Mouse (Mus musculus) ovary, postnatal 36 days (tissue): ENCODE measurements at regions not wholly inside any gene's neighbourhood (a gene's known extent, or its start where the extent isn't known, plus 50 kb on each side); places are given as distances from the start of the nearest gene placed in this dataset.
A peak's percentile ranks its signal among the peaks of the same experiment; 100 is the strongest.

Experiments used
- DNase-seq: peaks from one replicate; pipeline ENCODE4 v3.0.0; 2022; ENCODE audit warnings: low spot score, mixed read lengths

DNA sequence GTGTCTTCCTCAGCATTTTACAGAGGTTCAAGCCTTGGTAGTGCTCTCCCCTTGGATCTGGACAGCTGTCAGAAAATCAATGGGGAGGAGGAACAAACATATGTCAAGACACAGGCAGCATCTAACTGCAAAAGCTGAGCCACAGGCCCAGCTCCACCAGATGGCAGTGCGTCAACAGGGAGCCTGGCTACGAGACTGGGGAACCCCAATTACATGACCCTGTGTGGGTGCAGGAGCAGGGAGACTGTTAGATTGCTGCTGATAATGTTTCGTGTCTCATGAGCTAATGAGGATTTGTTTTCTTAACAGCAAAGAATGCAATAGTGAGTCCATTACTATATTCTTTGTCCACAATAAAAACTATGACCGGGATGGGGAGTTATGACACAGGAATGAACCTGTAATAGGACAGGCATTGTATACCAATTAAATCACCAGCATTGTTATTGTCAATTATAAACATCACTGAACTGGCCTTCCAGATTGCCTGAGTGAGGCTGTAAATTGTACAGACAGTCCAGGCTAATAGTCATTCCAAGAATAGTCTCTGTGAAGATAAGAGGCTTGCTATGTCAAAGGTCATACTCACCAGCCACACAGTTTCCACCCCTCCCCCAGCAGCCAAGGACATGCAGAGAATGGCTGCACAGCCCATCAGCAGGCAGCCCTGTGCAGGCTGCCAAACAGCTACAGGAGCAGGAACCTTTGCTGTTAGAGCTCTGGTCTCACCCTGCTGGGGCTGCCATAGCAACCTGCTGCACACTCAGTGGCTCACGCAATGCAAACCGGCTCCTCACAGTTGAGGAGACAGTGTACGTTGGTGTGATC, 58.8 kb upstream of the Barx2 start:
- peak; percentile 74 for DNase-seq

DNA sequence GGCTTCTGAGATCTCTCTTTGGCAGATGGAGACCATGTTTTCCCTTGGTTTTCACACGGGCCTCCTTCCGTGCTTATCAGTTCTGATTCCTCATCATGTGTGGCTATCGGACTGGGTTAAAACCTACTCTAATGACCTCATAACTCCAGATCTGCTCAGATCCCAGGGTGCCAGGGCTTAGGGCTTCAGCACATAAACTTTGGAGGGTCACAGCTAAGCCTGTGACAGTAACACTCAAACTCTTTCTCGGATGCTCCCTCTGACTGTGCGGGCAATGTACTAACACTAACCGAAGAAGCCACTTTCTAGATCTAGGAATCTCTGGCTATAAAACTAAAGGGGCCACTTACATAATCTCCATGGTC, 59.3 kb upstream of the Barx2 start:
- DNase-seq: no peak

DNA sequence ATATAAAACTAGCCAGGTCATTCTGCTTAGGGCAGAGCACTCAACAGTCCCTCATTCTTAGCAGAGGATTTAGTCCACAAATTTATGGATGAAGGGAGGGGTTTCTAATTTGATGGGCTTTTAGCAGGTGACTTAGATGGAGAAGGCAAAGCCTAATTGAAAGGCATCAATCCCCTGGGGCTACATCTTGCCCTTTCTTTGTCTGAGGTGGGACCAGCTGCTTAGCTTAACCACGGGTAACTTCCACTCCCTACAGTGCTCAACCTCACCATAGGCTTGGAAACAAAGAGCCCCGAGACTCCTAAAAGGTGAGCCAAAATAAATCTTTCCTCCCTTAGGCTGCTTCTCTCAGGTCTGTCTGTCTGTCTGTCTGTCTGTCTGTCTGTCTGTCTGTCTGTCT, 62.9 kb upstream of the Barx2 start:
- DNase-seq: no peak

DNA sequence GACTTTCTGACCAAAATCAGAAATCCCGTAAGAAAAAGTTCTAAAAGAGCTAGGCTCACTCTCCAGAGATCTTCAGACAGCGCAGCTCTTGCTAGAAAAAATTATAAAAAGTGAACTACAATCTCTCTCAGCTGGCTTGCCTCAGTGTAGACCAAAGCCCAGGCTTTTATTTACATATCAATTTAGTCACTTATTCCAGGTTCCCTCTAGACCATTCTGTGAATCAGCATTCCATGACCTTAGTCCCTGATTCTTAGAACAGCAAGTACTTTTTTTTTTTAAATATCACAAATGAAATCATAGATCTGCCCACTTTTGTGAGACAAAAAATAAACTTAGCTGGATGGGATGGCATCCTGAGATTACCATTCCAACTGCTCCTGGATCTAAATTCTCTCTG, 64.8 kb upstream of the Barx2 start:
- no peak for DNase-seq

DNA sequence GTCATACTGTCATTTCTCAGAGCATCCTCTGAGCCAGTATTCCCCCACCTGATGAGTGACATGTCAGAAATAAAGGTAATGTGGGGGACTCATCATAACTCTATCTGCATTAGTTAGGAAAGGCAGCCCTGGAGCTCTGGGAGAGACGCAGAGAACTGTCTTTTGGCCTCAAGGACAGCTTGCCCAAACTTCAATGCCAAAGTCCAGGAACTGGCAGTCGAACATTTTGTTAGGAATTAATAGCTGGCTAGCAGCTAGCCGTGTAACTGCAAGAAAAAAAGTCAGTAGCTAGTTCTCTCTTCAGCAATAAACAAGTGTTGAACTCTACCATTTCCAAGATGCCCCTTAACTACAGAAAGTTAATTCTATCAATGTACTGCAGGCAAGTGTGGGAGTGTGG, 65.9 kb upstream of the Barx2 start:
- DNase-seq: no peak

DNA sequence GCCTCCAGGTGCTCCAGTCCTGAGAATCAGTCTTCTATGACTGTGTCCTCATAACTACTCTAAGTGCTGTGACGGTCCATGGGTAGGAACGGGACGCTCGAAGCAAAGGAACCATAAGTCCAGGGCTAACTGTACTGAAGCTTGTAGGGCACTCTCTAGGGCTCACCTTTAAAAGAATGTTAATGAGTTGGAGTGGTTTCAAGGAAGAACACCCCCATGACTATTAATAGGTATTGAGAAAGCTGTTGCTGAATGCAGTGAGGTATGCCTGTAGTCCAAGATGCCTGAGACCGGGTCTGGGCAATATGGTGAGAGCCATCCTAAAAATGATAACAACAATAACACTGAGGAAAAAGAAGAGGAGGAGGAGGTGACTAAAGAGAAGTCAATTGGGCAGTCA, 67.2 kb upstream of the Barx2 start:
- no peak for DNase-seq

DNA sequence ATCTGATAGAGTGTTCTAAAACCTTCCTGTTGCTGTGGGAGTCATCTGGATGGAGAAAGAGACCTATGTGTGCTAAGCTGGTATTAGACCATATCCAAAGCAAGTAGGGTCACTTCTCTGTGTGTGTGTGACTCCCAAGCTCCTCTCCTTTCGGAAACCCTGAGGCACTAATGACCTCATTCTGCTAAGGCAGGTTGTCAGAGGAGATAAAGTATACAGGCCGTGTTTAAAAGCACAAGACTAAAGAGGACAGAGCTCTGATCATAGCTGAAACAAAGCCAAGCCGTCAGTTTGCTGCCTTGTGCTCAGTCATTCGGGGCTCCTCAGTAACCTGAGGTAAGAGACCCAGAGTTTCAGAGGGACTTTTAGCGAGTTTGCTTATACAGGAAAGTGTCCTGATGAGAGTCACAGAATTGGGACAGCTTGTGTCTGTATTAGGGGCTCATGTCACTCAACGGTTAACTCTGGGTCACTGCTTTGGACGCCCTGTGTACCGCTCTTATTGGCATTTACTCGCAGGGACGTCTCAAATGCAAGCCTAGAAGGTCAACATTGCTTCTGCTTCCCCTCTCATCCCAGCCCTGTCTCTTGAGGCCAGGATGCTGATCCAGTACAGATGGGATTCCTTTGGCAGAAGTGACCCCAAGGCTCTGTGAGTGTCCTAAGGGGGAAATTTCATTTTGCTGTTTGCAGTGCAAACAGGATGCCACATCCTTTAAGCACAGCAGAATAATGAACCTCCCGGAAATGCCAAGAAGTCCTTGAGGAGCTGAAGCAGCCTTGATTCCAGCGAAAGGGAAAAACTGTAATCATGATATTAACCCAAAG, 70.7 kb upstream of the Barx2 start:
- DNase-seq: no peak

DNA sequence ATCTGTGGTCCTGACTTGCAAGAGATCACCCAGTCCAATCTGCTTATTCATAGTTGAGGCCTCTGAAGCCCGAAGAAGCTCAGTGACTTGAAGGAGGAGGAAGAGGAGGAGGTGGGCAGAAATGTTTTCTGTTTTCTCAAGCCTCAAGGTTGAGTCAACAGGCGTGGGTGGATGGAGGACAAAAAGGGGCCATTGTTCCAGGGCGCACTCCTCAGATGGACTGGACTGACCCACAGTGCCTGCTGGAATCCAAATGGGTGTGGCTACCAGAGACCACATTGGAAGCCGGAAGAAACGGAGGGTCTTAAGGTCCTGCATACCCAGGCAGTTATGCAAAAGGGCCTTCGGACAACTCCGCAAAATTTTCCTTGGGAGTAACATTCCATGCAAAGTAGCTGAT, 75.6 kb upstream of the Barx2 start:
- peak; percentile 39 for DNase-seq

DNA sequence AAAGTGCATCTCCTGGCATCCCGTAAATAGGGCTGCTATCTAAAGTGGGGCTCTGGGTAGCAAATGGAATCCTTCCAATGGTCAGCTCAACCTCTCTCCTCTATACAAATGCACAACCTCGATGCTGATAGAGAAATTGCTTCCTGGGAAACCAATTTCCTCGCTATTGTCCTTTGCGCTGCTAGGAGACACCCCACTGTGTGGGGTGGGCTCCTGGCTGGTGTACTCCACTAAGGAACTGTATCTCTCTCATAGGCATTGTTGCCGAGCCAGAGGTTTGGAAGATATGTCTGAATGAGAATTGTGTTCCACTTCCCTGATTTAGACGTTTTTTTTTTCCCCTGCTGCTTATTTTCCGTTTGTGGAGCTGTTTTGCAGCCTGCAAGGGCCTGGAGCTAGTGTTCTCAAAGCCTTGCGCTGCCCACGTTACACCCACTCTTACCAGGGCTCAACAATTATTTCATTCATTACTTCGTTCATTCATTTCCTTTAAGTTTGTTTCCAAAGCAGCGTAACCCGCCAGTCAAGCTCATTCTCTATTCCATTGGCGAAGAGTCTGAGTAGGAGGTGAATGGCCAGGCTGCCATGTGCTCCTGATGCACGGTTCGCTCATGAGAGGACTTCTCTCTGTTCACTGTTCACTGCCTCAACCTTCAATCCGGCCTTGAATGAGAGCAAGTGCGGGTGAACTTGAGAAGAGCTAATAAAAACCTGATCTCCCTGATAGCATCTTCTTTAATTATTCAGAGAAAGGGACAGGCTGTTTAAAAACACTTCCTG, 76.5 kb upstream of the Barx2 start:
- DNase-seq: no peak

DNA sequence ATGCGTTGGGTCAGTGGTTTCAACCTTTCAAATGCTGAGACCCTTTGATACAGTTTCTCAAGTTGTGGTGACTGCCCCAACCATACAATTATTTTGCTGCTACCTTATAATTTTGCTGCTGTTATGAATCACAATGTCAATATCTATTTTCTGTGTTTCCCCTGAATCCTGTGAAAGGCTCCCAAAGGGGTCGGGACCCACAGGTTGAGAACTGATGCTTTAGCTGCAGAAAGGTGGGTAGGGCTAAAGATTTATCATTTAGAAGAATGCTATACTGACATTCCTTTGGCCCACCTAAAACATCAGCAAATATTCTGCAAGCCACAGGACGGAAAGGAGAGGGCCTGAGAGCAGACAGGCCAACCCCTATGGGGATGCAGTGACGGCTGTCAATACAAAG, 77.2 kb upstream of the Barx2 start:
- no peak for DNase-seq

DNA sequence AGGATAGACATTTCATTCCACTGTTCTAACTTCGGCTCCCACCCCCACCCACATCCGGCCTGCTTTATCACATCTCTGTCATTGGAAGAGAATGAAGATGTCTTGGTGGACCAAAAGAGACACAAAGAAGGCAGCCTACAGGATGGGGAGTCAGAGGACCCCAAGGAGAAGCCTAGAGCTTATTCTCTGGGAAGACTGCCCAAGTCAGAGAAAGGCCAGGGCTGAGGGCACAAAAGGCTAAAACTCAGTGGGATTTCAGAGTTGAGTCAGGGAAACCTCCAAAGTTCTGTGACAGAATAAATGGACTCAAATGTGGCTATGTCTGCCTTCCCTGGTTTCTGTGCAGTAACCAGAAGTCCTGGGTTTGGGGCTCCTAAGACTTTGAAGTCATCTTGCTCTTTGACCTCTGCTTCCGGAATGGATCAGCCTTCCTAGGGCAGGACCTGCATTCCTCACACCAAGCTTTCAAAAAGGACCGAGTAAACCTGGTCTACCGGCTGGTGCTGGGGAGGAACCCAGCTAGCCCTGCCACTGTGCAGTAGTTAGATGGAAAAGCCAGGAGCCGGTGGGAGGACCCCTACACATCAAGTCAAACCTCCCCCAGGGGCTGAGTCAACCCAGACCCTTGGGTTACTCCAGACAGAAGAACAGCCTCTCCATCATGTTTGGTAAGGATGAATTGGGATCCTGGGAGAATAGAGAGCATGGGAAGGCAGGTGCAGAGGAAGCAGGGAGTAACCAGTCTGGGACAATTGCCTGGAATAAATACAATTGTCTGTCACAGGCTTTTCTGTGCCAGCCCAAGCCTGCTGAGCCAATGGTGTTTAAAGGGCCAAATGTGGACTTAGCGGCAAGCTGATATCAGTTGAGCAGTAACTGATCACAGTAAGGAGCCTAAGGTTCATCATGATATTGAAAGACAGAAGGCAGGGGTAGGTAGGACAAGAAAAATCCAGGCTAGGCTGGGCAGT, 80.7 kb upstream of the Barx2 start:
- no peak for DNase-seq

DNA sequence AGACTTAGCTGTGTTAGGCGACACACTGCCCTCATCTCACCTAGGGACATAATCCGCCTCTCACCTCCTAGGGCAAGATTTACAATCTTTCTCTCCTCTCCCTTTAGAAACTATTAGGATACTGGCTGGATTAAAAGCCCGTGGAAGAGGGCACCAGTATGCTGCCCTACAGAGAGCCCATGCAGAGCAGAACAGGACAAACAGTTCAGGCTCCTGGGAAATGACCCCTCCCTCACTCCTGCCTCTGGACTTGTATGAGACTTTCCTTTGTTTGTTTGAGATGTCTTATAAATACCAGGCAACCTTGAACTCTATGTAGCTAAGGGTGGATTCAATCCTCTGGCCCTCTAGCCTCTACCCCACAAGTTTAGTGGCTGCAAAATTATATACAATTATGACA, 81.8 kb upstream of the Barx2 start:
- DNase-seq: no peak

DNA sequence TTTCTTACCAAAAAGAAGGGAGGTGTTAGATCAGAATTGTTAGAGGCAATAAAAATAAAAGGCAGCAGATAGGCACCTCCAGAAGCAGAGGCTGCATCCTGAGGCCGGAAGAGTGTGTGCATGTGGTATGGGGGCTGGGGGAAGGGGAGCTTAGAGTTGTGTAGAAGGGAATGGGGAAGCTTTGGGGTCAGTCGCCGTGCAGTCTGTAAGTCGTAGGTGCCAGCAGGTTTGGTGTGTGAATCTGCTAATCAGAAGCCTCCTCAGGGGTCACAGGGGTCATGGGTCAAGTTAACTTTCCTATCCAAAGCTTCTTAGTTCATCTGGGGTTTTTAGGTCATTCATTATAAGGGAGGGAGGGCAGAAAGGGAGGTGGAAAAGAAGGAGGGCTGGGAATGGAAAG, 82.4 kb upstream of the Barx2 start:
- no peak for DNase-seq

DNA sequence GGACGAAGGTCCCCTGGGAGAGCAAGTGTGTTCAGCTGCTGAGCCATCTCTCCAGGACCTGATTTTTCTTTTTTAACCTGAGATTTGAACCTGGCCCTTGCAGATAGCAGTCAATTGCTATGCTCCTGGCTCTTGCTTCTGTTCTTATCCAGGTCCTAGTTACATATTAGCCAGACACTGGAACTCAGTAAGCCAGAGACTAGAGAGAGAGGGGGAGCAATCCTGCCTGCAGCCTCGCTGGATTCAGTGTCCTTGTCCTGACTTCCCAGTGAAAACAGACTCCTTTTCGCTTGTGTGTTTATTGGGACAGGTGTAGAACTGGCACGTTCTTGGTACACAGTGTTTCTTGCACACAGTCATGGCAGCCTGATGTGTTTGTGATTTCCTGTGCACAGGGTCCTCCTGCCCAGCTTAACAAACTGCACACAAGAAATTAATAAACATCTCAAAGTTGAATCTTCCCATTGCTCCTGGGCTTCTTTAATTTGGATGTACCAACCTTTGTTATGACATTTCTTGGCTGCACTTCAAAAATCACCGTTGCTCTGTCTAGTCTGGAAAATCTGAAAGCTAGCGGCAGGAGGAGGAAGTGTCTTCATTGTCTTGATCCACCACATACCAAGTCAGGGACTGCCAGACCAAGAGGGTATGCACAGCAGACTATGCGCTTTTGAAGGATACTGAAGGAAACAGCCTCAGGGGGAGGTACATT, 83.4 kb upstream of the Barx2 start:
- no peak for DNase-seq

DNA sequence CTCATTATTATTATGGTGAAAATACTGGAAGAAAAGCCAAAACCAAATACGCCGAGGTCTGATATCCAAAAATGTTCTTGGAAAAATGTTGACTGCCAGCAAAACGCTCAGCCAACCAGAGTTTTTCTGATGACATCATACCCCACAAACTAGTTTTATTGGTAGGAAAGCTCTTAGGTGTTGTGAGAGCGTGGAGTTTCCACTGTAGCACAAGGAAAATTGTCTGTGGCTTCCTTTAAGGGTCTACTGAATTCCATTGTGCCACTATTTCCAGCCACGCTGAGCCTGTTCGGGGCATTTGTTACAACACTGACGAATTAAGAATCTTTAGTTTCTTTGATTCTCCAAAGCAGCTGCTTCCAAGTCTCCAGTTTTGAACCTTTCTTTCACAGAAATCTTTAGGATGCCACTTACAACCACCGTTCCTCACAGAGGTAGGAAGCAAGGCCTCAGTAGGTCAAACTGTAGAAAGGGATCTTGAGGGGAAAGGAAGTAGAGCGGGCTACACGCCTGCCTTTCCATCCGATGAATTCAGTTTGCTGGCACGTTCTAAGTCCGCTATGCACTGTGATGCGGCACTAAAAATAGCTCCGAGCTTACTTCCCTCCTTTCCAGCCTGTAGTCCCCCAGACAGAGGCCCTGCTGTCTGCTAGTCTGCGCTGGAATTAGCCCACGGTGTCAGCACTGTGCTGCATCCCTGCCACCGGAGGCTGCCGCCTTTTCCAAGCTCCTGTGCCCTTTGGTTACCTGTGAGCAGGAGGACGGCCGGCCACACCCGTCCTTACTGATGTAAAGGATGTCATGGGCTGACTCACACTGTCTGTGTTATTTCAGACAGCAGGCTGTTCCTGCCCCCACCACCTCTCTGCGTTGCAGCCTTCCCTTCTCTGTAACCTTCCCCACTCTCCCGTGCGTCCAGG, 84.2 kb upstream of the Barx2 start:
- no peak for DNase-seq

DNA sequence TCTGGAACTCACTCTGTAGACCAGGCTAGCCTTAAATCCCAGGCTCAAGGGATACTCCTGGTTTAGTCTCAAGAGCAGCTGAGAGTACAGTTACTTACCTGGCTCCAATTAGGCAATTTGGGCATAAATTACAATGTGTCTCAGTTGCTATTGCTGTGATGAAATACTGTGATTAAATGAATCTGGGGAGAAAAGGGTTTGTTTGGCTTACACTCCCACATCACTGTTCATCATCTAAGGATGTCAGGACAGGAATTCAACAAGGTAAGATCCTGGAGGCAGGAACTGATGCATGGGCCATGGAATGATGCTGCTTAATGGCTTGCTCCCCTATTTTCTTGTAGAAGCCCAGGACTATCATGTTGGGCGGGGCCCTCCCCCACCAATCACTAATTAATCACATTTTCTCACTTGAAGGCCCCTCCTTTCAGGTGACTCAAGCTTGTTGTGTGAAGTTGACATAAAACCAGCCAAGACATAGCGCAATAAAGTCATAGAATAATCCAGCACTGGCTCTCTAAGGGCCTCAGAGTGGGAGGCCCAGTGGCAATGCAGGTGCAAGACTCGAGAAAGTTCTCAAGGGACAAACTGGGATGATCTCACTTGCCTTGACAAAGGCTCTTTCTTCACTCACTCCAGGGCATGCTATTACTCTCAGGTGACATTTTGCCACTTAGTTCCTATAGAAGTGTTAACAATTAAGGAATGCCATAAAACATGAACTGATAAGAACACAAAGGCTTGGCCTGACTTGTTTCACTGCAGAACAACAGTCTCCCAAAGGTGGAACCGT, 85.4 kb upstream of the Barx2 start:
- no peak for DNase-seq

DNA sequence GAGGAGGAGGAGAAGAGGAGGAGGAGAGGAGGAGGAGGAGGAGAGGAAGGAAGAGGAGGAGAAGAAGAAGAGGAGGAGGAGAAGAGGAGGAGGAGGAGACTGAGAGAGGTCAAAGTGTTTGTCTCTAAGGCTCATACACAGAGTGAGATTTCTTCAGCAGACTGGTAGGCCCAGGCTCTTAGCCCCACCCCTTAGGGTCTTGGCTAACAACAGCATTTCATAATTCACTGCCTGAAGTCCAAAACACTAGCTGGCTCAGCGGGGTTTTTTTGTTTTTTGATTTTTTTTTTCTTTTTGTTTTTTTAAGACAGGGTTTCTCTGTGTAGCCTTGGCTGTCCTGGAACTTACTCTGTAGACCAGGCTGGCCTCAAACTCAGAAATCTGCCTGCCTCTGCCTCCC, 86.5 kb upstream of the Barx2 start:
- no peak for DNase-seq

DNA sequence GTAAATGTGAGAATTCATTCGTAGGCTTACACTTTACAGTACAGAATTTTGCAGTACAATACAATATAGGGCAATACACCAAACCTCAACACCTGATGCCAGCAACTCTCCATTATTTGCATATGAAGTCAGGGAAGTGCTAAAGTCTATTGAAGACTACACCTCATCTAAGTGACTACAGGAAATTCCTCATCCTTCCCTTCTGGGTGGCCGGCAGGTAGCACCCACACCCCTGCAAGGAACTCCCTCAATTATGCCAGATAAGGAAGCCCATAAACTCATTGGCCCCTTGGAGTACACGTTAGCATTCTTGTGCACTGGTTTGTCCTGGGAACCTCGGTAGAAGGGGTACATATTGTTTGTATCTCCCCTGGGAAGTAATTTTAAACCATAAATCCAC, 89.7 kb upstream of the Barx2 start:
- no peak for DNase-seq

DNA sequence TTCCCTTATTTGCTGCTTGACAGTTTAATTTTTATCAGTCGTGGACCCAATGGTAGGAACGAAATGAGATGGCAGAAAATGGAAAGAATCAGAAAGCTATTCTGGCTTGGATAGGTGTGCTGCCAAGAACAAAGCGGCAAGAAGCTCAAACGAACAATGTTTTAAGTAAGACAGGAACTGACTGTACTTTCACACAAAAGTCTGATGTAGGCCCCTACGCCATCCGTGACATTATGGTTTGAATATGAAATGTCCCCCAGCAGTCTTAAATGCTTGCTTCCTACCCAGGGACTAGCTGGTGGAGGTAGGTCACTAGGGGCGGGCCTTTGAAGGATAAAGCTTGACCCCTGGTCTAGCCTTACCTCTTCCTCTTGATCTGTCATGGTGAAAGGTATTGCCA, 90.5 kb upstream of the Barx2 start:
- no peak for DNase-seq
